Mouse (Mus musculus): ENCODE results near the gene Tex29. TPM values are rescaled to one million over a fixed set of nuclear protein-coding genes. Genes with fewer than 3 reads are reported as not detected.

The Tex29 gene
- polyA plus RNA-seq, 1 experiment from 2014 or later, result not detected

GRCm38 (mm10) chr8:11806252-11806651 lies 34.0 kb upstream of the Tex29 start:
- no peak overlapping the region for H3K4me2 ChIP-seq (ENCODE audit: low read depth, low read length)
- H3K4me1 ChIP-seq (ENCODE audit: control insufficient read depth, insufficient read depth, low read length), result no peaks in the 10 kb centered on the region
- H3K36me3 ChIP-seq (ENCODE audit: control insufficient read depth, insufficient read depth, low read length), result peaks cover 21% of the 10 kb centered on the region; the same call in 1 of the 2 replicates
- H3K9ac ChIP-seq (ENCODE audit: low read length), result no peak overlapping the region
- no peak for ATAC-seq (ENCODE audit: insufficient read depth, low FRiP score)
- 70% methylated on average over 6 of the region's 6 CpGs for WGBS
- H3K4me3 ChIP-seq (replicated peaks; ENCODE audit: low read length), result no peak overlapping the region
- no peaks in the 10 kb centered on the region for H3K9me3 ChIP-seq (replicated peaks; ENCODE audit: control insufficient read depth, low read length)
- H3K27ac ChIP-seq (ENCODE audit: low read length), result no peak overlapping the region
- H3K27me3 ChIP-seq (ENCODE audit: control insufficient read depth, insufficient read depth, low read length), result no peaks in the 10 kb centered on the region

GRCm38 (mm10) chr8:11807361-11807760 lies 32.9 kb upstream of the Tex29 start:
- Histone ChIP-seq H3K4me3 (replicated peaks; ENCODE audit: low read length) (no peak overlapping the region), H3K9ac (ENCODE audit: low read length) (no peak overlapping the region), H3K4me1 (ENCODE audit: control insufficient read depth, insufficient read depth, low read length) (no peaks in the 10 kb centered on the region), H3K4me2 (ENCODE audit: low read depth, low read length) (no peak overlapping the region), H3K9me3 (replicated peaks; ENCODE audit: control insufficient read depth, low read length) (no peaks in the 10 kb centered on the region), H3K27ac (ENCODE audit: low read length) (no peak overlapping the region), H3K36me3 (ENCODE audit: control insufficient read depth, insufficient read depth, low read length) (peaks cover 21% of the 10 kb centered on the region; the same call in 1 of the 2 replicates), H3K27me3 (ENCODE audit: control insufficient read depth, insufficient read depth, low read length) (no peaks in the 10 kb centered on the region)
- no peak for ATAC-seq (ENCODE audit: insufficient read depth, low FRiP score)
- WGBS, result 88% methylated on average over 3 of the region's 3 CpGs

DNA sequence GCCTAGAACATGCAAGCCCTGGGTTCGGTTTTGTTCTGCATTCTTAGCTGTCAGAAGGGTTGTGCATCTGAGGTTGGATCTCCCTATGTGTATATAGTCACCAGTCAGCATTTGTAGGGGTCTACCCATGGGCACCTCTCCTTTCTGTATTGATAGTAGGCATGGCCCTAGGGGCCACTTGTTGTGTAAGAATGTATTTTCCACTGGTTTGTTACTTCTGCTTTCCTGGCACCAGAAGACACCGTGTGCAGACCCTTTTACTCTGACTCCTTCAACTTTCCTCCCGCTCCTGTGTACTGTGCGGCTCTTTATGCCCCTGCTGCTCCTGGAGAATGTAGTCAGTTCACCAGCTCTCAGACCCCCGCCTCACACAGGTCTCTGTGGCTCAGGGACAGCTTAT lies 32.2 kb upstream of the Tex29 start:
- WGBS, result 96% methylated on average over 5 of the region's 5 CpGs
- no peak for ATAC-seq (ENCODE audit: insufficient read depth, low FRiP score)
- H3K27ac ChIP-seq (ENCODE audit: low read length), result no peak overlapping the region
- H3K36me3 ChIP-seq (ENCODE audit: control insufficient read depth, insufficient read depth, low read length), result peaks cover 22% of the 10 kb centered on the region; the same call in 1 of the 2 replicates
- no peak overlapping the region for H3K4me3 ChIP-seq (replicated peaks; ENCODE audit: low read length)
- H3K9me3 ChIP-seq (replicated peaks; ENCODE audit: control insufficient read depth, low read length), result no peaks in the 10 kb centered on the region
- no peaks in the 10 kb centered on the region for H3K27me3 ChIP-seq (ENCODE audit: control insufficient read depth, insufficient read depth, low read length)
- H3K4me1 ChIP-seq (ENCODE audit: control insufficient read depth, insufficient read depth, low read length), result no peaks in the 10 kb centered on the region
- H3K4me2 ChIP-seq (ENCODE audit: low read depth, low read length), result no peak overlapping the region
- no peak overlapping the region for H3K9ac ChIP-seq (ENCODE audit: low read length)

GRCm38 (mm10) chr8:11810426-11810825 lies 29.8 kb upstream of the Tex29 start:
- H3K4me3 ChIP-seq (replicated peaks; ENCODE audit: low read length), result no peak overlapping the region
- ATAC-seq (ENCODE audit: insufficient read depth, low FRiP score), result no peak
- 94% methylated on average over 5 of the region's 5 CpGs for WGBS
- H3K27me3 ChIP-seq (ENCODE audit: control insufficient read depth, insufficient read depth, low read length), result no peaks in the 10 kb centered on the region
- no peak overlapping the region for H3K27ac ChIP-seq (ENCODE audit: low read length)
- H3K9me3 ChIP-seq (replicated peaks; ENCODE audit: control insufficient read depth, low read length), result no peaks in the 10 kb centered on the region
- H3K4me1 ChIP-seq (ENCODE audit: control insufficient read depth, insufficient read depth, low read length), result no peaks in the 10 kb centered on the region
- no peak overlapping the region for H3K9ac ChIP-seq (ENCODE audit: low read length)
- peaks cover 29% of the 10 kb centered on the region for H3K36me3 ChIP-seq (ENCODE audit: control insufficient read depth, insufficient read depth, low read length)
- no peak overlapping the region for H3K4me2 ChIP-seq (ENCODE audit: low read depth, low read length)

DNA sequence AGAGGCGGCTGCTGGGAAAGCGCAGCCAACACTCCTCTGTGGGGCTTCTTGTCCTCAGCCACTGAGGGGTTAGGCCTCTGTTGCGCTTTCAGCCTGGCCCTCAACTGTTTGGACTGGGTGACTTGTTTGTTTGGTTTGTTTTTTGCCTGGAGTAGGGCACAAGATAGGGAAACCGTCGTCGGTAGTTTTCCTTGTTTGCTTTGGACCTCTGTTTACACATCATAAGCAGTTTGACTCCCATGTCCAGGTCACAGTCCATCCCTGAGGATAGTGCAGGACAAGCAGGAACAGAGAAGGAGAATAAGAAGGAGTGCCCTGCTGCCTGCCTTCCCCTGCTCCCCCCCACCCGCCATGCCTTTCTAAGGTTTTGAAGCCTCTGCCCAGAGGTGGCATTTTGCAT lies 26.5 kb upstream of the Tex29 start:
- H3K4me3 ChIP-seq (replicated peaks; ENCODE audit: low read length), result no peak overlapping the region
- H3K27me3 ChIP-seq (ENCODE audit: control insufficient read depth, insufficient read depth, low read length), result no peaks in the 10 kb centered on the region
- no peak overlapping the region for H3K27ac ChIP-seq (ENCODE audit: low read length)
- H3K4me1 ChIP-seq (ENCODE audit: control insufficient read depth, insufficient read depth, low read length), result no peaks in the 10 kb centered on the region
- no peaks in the 10 kb centered on the region for H3K9me3 ChIP-seq (replicated peaks; ENCODE audit: control insufficient read depth, low read length)
- peaks cover 37% of the 10 kb centered on the region for H3K36me3 ChIP-seq (ENCODE audit: control insufficient read depth, insufficient read depth, low read length)
- no peak overlapping the region for H3K9ac ChIP-seq (ENCODE audit: low read length)
- no peak overlapping the region for H3K4me2 ChIP-seq (ENCODE audit: low read depth, low read length)
- WGBS, result 68% methylated on average over 7 of the region's 7 CpGs
- ATAC-seq (ENCODE audit: insufficient read depth, low FRiP score), result no peak

DNA sequence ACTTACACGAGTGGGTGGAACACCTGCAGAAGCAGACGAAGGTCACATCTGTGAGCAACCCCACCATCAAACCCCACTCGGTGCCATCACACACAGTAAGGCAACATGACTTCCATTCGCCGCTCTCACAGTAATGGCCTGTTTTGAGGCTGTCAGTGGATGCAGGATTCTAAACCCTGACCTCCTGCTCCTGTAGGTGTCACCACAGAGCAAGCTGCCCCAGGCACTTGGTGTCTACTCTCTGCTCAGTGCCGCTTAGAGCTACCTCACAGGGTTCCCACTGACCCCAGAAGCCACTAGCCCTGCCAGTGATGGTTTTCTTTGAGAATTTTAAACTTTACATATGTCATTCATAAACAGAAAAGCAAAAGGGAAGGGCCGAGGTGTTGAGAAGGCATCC lies 25.1 kb upstream of the Tex29 start:
- Histone ChIP-seq H3K4me1 (ENCODE audit: control insufficient read depth, insufficient read depth, low read length) (no peaks in the 10 kb centered on the region), H3K27ac (ENCODE audit: low read length) (no peak overlapping the region), H3K36me3 (ENCODE audit: control insufficient read depth, insufficient read depth, low read length) (peaks cover 33% of the 10 kb centered on the region), H3K4me3 (replicated peaks; ENCODE audit: low read length) (no peak overlapping the region), H3K9ac (ENCODE audit: low read length) (no peak overlapping the region), H3K27me3 (ENCODE audit: control insufficient read depth, insufficient read depth, low read length) (no peaks in the 10 kb centered on the region), H3K9me3 (replicated peaks; ENCODE audit: control insufficient read depth, low read length) (no peaks in the 10 kb centered on the region), H3K4me2 (ENCODE audit: low read depth, low read length) (no peak overlapping the region)
- ATAC-seq (ENCODE audit: insufficient read depth, low FRiP score), result no peak
- 84% methylated on average over 7 of the region's 7 CpGs for WGBS

GRCm38 (mm10) chr8:11820136-11820535 lies 20.1 kb upstream of the Tex29 start:
- Histone ChIP-seq H3K36me3 (ENCODE audit: control insufficient read depth, insufficient read depth, low read length) (peaks cover 32% of the 10 kb centered on the region), H3K4me1 (ENCODE audit: control insufficient read depth, insufficient read depth, low read length) (no peaks in the 10 kb centered on the region), H3K27me3 (ENCODE audit: control insufficient read depth, insufficient read depth, low read length) (no peaks in the 10 kb centered on the region), H3K9me3 (replicated peaks; ENCODE audit: control insufficient read depth, low read length) (no peaks in the 10 kb centered on the region), H3K4me2 (ENCODE audit: low read depth, low read length) (no peak overlapping the region), H3K4me3 (replicated peaks; ENCODE audit: low read length) (no peak overlapping the region), H3K27ac (ENCODE audit: low read length) (no peak overlapping the region), H3K9ac (ENCODE audit: low read length) (no peak overlapping the region)
- WGBS, result 90% methylated on average over 5 of the region's 5 CpGs
- no peak for ATAC-seq (ENCODE audit: insufficient read depth, low FRiP score)

DNA sequence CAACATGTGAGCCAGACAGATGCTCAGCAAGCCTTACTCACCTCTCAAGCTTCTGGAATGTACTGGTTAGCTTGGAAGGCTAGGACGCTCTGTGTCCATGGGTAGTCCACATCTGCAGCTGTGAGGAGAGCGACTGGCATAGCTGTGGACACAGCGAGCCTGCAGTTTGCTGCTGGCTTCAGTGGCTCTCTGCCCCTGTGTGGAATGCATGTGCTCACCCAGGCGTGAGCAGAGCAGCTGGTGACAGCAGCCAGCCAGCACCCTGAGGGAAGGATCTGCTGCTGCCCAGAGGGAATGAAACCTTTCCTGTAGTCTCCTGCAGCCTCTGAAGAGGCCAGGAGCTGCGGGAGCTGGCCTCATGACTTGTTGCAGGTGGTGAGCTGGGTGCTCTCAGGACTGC lies 19.7 kb upstream of the Tex29 start:
- no peaks in the 10 kb centered on the region for H3K9me3 ChIP-seq (replicated peaks; ENCODE audit: control insufficient read depth, low read length)
- 89% methylated on average over 5 of the region's 5 CpGs for WGBS
- no peak overlapping the region for H3K27ac ChIP-seq (ENCODE audit: low read length)
- H3K4me1 ChIP-seq (ENCODE audit: control insufficient read depth, insufficient read depth, low read length), result no peaks in the 10 kb centered on the region
- H3K4me3 ChIP-seq (replicated peaks; ENCODE audit: low read length), result no peak overlapping the region
- no peak for ATAC-seq (ENCODE audit: insufficient read depth, low FRiP score)
- H3K4me2 ChIP-seq (ENCODE audit: low read depth, low read length), result no peak overlapping the region
- peaks cover 28% of the 10 kb centered on the region for H3K36me3 ChIP-seq (ENCODE audit: control insufficient read depth, insufficient read depth, low read length)
- no peak overlapping the region for H3K9ac ChIP-seq (ENCODE audit: low read length)
- H3K27me3 ChIP-seq (ENCODE audit: control insufficient read depth, insufficient read depth, low read length), result no peaks in the 10 kb centered on the region

DNA sequence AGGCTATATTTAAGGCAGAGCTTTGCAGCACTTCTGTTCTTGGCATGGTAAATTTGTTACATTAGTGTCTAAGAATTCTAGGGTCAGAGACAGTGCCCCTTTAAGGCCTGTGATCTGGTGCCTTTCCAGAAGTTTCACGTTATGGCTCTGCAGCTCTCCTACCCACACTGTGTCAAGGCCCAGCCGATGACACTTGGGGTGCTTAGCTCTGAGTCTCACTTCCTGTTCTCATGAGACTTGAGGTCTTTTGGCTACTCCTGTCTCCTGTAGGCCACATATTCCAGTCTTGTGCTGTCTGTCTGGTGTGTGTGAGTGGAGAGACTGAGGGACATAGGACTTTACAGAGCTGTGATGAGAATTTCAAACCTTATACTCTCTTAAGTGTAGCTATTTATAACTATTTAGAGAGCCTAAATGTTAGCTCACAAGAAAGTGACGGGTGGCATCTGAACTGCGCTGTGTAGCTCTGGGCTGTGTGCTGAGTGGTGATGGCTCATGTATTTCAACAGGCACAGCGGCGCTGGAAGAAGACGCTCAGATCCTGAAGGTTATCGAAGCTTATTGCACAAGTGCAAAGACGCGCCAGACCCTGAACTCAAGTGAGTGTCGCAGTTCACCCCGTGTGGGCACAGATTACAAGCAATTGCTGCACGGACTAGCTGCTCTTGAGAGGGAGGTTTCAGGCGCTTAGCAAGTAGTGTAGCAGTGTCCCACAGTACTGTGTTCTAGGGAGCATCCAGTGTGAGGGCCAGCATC lies 18.6 kb upstream of the Tex29 start:
- no peak overlapping the region for H3K4me2 ChIP-seq (ENCODE audit: low read depth, low read length)
- no peak for ATAC-seq (ENCODE audit: insufficient read depth, low FRiP score)
- 90% methylated on average over 14 of the region's 14 CpGs for WGBS
- no peaks in the 10 kb centered on the region for H3K27me3 ChIP-seq (ENCODE audit: control insufficient read depth, insufficient read depth, low read length)
- H3K4me1 ChIP-seq (ENCODE audit: control insufficient read depth, insufficient read depth, low read length), result no peaks in the 10 kb centered on the region
- H3K4me3 ChIP-seq (replicated peaks; ENCODE audit: low read length), result no peak overlapping the region
- no peaks in the 10 kb centered on the region for H3K9me3 ChIP-seq (replicated peaks; ENCODE audit: control insufficient read depth, low read length)
- peaks cover 20% of the 10 kb centered on the region for H3K36me3 ChIP-seq (ENCODE audit: control insufficient read depth, insufficient read depth, low read length)
- no peak overlapping the region for H3K9ac ChIP-seq (ENCODE audit: low read length)
- no peak overlapping the region for H3K27ac ChIP-seq (ENCODE audit: low read length)

Measured in stomach, embryonic 16.5 days (tissue).